Mouse (Mus musculus) heart, adult 9 months (tissue): Measurements from ENCODE around the gene Hspb9.

ENCODE experiments used
- DNase-seq, 2 experiments: peaks; one replicate each; pipeline ENCODE4 v3.0.0; 2022; ENCODE audit warnings: low spot score in 2 of 2

Hspb9 gene

GRCm38 (mm10) chr11:100705095-100705747 lies 8.4 kb upstream of the Hspb9 start:
- no peak for DNase-seq

- no peak for DNase-seq
These were observed 4.3 kb upstream of the Hspb9 start for GRCm38 (mm10) chr11:100709201-100709810.

GRCm38 (mm10) chr11:100710528-100710927 lies 3.1 kb upstream of the Hspb9 start:
- no peak for DNase-seq

- no peak for DNase-seq
These were observed 2.7 kb upstream of the Hspb9 start for GRCm38 (mm10) chr11:100710977-100711376.

GRCm38 (mm10) chr11:100711783-100712615 lies 1.7 kb upstream of the Hspb9 start, which contains the start of gene Kat2a:
Gene Kat2a, minus strand, starts transcription at chr11:100712465.
- peak; percentile 84 for DNase-seq

GRCm38 (mm10) chr11:100713174-100713573 lies 476 bp upstream of the Hspb9 start:
- DNase-seq, result peak in 1 of 2 experiments; percentile 18

GRCm38 (mm10) chr11:100714534-100714915 lies 875 bp downstream of the Hspb9 start:
- peak; percentile 78 to 86 for DNase-seq

- no peak for DNase-seq
These were observed 1.3 kb downstream of the Hspb9 start for GRCm38 (mm10) chr11:100714948-100715347.

- DNase-seq, result no peak
These were observed 3.0 kb downstream of the Hspb9 start for GRCm38 (mm10) chr11:100716649-100717048.

- DNase-seq, result no peak
These were observed 4.8 kb downstream of the Hspb9 start for GRCm38 (mm10) chr11:100718462-100718861.

- no peak for DNase-seq
These were observed 5.2 kb downstream of the Hspb9 start for GRCm38 (mm10) chr11:100718866-100719265.

GRCm38 (mm10) chr11:100719312-100719711 lies 5.7 kb downstream of the Hspb9 start:
- DNase-seq, result peak in 1 of 2 experiments; percentile 42

- DNase-seq, result no peak
These were observed 6.2 kb downstream of the Hspb9 start for GRCm38 (mm10) chr11:100719893-100720292.

GRCm38 (mm10) chr11:100720345-100720744 lies 6.7 kb downstream of the Hspb9 start:
- no peak for DNase-seq

GRCm38 (mm10) chr11:100721254-100721653 lies 7.6 kb downstream of the Hspb9 start:
- peak in 1 of 2 experiments; percentile 59 for DNase-seq

GRCm38 (mm10) chr11:100721776-100722492 lies 8.3 kb downstream of the Hspb9 start:
- no peak for DNase-seq

GRCm38 (mm10) chr11:100722493-100723028 lies 8.9 kb downstream of the Hspb9 start:
- DNase-seq, result no peak

- DNase-seq, result peak; percentile 55 to 75
These were observed 11.4 kb downstream of the Hspb9 start for GRCm38 (mm10) chr11:100724919-100725512.

GRCm38 (mm10) chr11:100727201-100727600 lies 13.6 kb downstream of the Hspb9 start:
- no peak for DNase-seq

GRCm38 (mm10) chr11:100728601-100729000 lies 15.0 kb downstream of the Hspb9 start:
- DNase-seq, result no peak

- no peak for DNase-seq
These were observed 16.3 kb downstream of the Hspb9 start for GRCm38 (mm10) chr11:100729976-100730375.
